Mouse (Mus musculus) right cerebral cortex, postnatal 10 days (tissue): ENCODE measurements around the gene Lhfpl3.

Experiments
- DNase-seq, 2 experiments: peaks; one replicate each; pipeline ENCODE4 v3.0.0; 2021; ENCODE audit warnings: low spot score in 2 of 2

Lhfpl3 gene

GRCm38 (mm10) chr5:22926171-22926570, 180.3 kb downstream of the Lhfpl3 start:
- no peak for DNase-seq

- peak in 1 of 2 experiments; percentile 31 for DNase-seq
Observed at GRCm38 (mm10) chr5:22928746-22929145, 182.9 kb downstream of the Lhfpl3 start.

GRCm38 (mm10) chr5:22943306-22943705, 197.4 kb downstream of the Lhfpl3 start:
- DNase-seq, result no peak

GRCm38 (mm10) chr5:22963300-22963699, 217.4 kb downstream of the Lhfpl3 start:
- DNase-seq, result no peak

GRCm38 (mm10) chr5:22986771-22987170, 240.9 kb downstream of the Lhfpl3 start:
- no peak for DNase-seq

- no peak for DNase-seq
Observed at GRCm38 (mm10) chr5:22999811-23000210, 254.0 kb downstream of the Lhfpl3 start.

- DNase-seq, result no peak
Observed at GRCm38 (mm10) chr5:23003123-23003797, 257.4 kb downstream of the Lhfpl3 start.

GRCm38 (mm10) chr5:23006207-23006606, 260.3 kb downstream of the Lhfpl3 start:
- no peak for DNase-seq

- DNase-seq, result no peak
Observed at GRCm38 (mm10) chr5:23010460-23010859, 264.6 kb downstream of the Lhfpl3 start.

- DNase-seq, result no peak
Observed at GRCm38 (mm10) chr5:23013997-23014396, 268.1 kb downstream of the Lhfpl3 start.

- DNase-seq, result no peak
Observed at GRCm38 (mm10) chr5:23015587-23016335, 269.9 kb downstream of the Lhfpl3 start.

GRCm38 (mm10) chr5:23034944-23035726, 289.3 kb downstream of the Lhfpl3 start:
- peak; percentile 63 to 74 for DNase-seq

GRCm38 (mm10) chr5:23035727-23036029, 289.8 kb downstream of the Lhfpl3 start:
- no peak for DNase-seq

GRCm38 (mm10) chr5:23040429-23040828, 294.6 kb downstream of the Lhfpl3 start:
- no peak for DNase-seq

- DNase-seq, result no peak
Observed at GRCm38 (mm10) chr5:23042862-23043261, 297.0 kb downstream of the Lhfpl3 start.

- DNase-seq, result no peak
Observed at GRCm38 (mm10) chr5:23049083-23049663, 303.3 kb downstream of the Lhfpl3 start.

- DNase-seq, result no peak
Observed at GRCm38 (mm10) chr5:23051458-23051857, 305.6 kb downstream of the Lhfpl3 start.

GRCm38 (mm10) chr5:23094894-23095293, 349.0 kb downstream of the Lhfpl3 start:
- no peak for DNase-seq

- no peak for DNase-seq
Observed at GRCm38 (mm10) chr5:23106536-23106935, 360.7 kb downstream of the Lhfpl3 start.

- DNase-seq, result no peak
Observed at GRCm38 (mm10) chr5:23111307-23111706, 365.4 kb downstream of the Lhfpl3 start.

GRCm38 (mm10) chr5:23114249-23114648, 368.4 kb downstream of the Lhfpl3 start:
- no peak for DNase-seq

- no peak for DNase-seq
Observed at GRCm38 (mm10) chr5:23126851-23127250, 381.0 kb downstream of the Lhfpl3 start.
